8 mouse cellular contexts compared by ENCODE assay signal in the genomic region with DNA sequence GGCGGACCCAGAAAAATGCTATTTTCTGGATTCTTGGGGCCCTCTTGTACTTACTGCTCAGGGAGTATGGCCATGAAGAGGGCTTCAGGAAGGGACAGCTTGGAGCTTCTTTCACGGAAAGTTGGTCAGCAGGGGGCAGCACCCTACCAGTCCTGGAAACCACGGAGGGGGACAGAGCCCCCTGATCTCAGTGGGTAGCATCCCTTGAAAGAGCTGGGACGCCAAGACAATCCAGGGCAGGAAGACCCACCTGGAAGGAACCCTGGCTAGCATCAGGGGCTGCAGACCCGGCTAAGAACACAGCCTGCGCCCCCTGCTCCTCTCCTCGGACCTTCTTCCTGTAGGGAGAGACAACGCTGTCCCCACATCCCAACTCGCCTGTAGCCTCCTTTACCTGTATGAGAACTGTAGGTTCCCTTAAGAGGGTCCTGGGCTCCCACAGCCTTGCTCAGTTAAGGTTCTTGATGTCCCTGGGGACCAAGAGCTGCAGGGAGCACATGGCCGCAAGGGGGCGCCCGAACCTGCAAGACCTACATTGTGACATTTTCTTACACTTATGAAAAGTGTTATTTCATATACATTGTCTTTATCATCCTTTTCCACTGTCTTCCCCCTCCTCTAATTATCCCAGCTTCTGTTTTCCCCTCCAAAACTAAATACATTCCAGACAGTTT. TPM values are rescaled to one million over a fixed set of nuclear protein-coding genes. Genes with fewer than 3 reads are reported as not detected.
DNase-seq lines count a peak whose midpoint lies in the region; ATAC-seq and TF ChIP-seq lines count a peak whose summit lies in the region.

No protein-coding gene starts in this region.

- no peak overlapping the region for H3K9ac ChIP-seq in intestine, postnatal 0 days (ENCODE audit: low read depth, low read length)
- peak overlapping the region; percentile 22; the same call in 1 of the 2 replicates for H3K9ac ChIP-seq in midbrain, embryonic 11.5 days (ENCODE audit: low read length)

- H3K27ac ChIP-seq in intestine, postnatal 0 days (ENCODE audit: low read depth, low read length): no peak overlapping the region
- no peak overlapping the region for H3K27ac ChIP-seq in midbrain, embryonic 11.5 days (ENCODE audit: low read depth, low read length)

- no peaks in the 10 kb centered on the region for H3K9me3 ChIP-seq in intestine, postnatal 0 days (ENCODE audit: control insufficient read depth)
- no peaks in the 10 kb centered on the region for H3K9me3 ChIP-seq in midbrain, embryonic 11.5 days (ENCODE audit: control insufficient read depth, low read length)

- H3K27me3 ChIP-seq in intestine, postnatal 0 days (replicated peaks; ENCODE audit: control insufficient read depth, insufficient read depth, low read length): no peaks in the 10 kb centered on the region
- H3K27me3 ChIP-seq in midbrain, embryonic 11.5 days (ENCODE audit: control insufficient read depth, insufficient read depth, low read length): no peaks in the 10 kb centered on the region

- TF ChIP-seq CTCF in intestine, postnatal 0 days (IDR thresholded peaks at IDR 0.05; ENCODE audit: low read depth): peak; percentile 82

- H3K4me3 ChIP-seq in intestine, postnatal 0 days (ENCODE audit: low read depth, low read length): peak overlapping the region; percentile 16; the same call in 1 of the 2 replicates
- 0 out of 2 replicates have a peak overlapping the region, but pooled peaks have one; percentile 3 for H3K4me3 ChIP-seq in midbrain, embryonic 11.5 days (ENCODE audit: low read depth, low read length)

- peak; percentile 70 for DNase-seq in adrenal gland, adult 8-10 months
- DNase-seq in embryo, embryonic 11.5 days (ENCODE audit: low read depth, low spot score): peak; percentile 72
- DNase-seq in left cerebral cortex, postnatal 36 days (ENCODE audit: low spot score in 2 of 2): peak; percentile 82 to 84
- DNase-seq in midbrain, embryonic 11.5 days (ENCODE audit: low spot score, missing footprints): peak; percentile 99
- DNase-seq in right cerebral cortex, postnatal 4 days: peak; percentile 98
- DNase-seq in yolk sac, embryonic 10.5 days (ENCODE audit: low spot score): peak; percentile 59

- H3K4me1 ChIP-seq in intestine, postnatal 0 days (replicated peaks; ENCODE audit: control insufficient read depth, insufficient read depth, low read length): 0 out of 2 replicates have a peak, but pooled peaks cover 3% of the 10 kb centered on the region
- peaks cover 12% of the 10 kb centered on the region for H3K4me1 ChIP-seq in midbrain, embryonic 11.5 days (ENCODE audit: control insufficient read depth, insufficient read depth, low read length)

- intact Hi-C loops in left cerebral cortex, postnatal 36 days (cut with DNase I): loop anchor here (1.0 to 10.0 kb wide), 4 partner anchors 221 to 413 kb away; partner anchors contain the start of gene Antxr1

- no peaks in the 10 kb centered on the region for H3K36me3 ChIP-seq in intestine, postnatal 0 days (ENCODE audit: control insufficient read depth, insufficient read depth)
- no peaks in the 10 kb centered on the region for H3K36me3 ChIP-seq in midbrain, embryonic 11.5 days (ENCODE audit: control insufficient read depth, insufficient read depth, low read length)

- ATAC-seq in granulocyte monocyte progenitor cell, adult 5-6 weeks (replicated peaks; ENCODE audit: poor library complexity, severe bottlenecking): peak; percentile 71
- ATAC-seq in intestine, postnatal 0 days: peak; percentile 55
- ATAC-seq in midbrain, embryonic 11.5 days (ENCODE audit: low FRiP score): peak; percentile 70; the same call in 1 of the 2 replicates

- peak overlapping the region; percentile 64 for H3K4me2 ChIP-seq in intestine, postnatal 0 days (replicated peaks; ENCODE audit: low read depth)
- H3K4me2 ChIP-seq in midbrain, embryonic 11.5 days: peak overlapping the region; percentile 34

- WGBS in intestine, postnatal 0 days: 7% methylated on average over 11 of the region's 12 CpGs
- WGBS in midbrain, embryonic 11.5 days: 11% methylated on average over 12 of the region's 12 CpGs

RNA-seq across cellular contexts. Expression of gene D6Ertd527e, which starts 3.1 kb away (rescaled TPM):
- under 1 TPM in 2 of 4 experiments, not detected in 2; 0.22 to 0.24 TPM for total RNA-seq in adrenal gland, adult 8-10 months (2022)
- total RNA-seq in granulocyte monocyte progenitor cell, adult 5-6 weeks (2014; fragmentation: Nextera tagmentation): not detected in 2 replicates
- not detected in 2 replicates for total RNA-seq in granulocyte monocyte progenitor cell, adult 5-6 weeks (2017)
- 0.18 and 0.25 TPM in 2 replicates for polyA plus RNA-seq in intestine, postnatal 0 days (2015; fragmentation: Nextera tagmentation; extraction: Ambion mirVana)
- total RNA-seq in left cerebral cortex, postnatal 36 days (2021): not detected
- 0.19 TPM in 1 of 2 replicates, not detected in the other for polyA plus RNA-seq in midbrain, embryonic 11.5 days (2014; fragmentation: Nextera tagmentation; extraction: Ambion mirVana)

RNA-seq across cellular contexts. Expression of gene Gfpt1, which starts 58.8 kb away (rescaled TPM):
- 10 to 100 TPM; 53.2 to 62.5 (median 55.0) TPM for total RNA-seq in adrenal gland, adult 8-10 months (2022)
- total RNA-seq in granulocyte monocyte progenitor cell, adult 5-6 weeks (2014; fragmentation: Nextera tagmentation): 17.9 and 23.4 TPM in 2 replicates
- 22.4 and 26.8 TPM in 2 replicates for total RNA-seq in granulocyte monocyte progenitor cell, adult 5-6 weeks (2017)
- polyA plus RNA-seq in intestine, postnatal 0 days (2015; fragmentation: Nextera tagmentation; extraction: Ambion mirVana): 17.5 and 18.8 TPM in 2 replicates
- 10 to 100 TPM; 48.1 to 52.9 TPM for total RNA-seq in left cerebral cortex, postnatal 36 days (2021)
- 14.1 and 14.2 TPM in 2 replicates for polyA plus RNA-seq in midbrain, embryonic 11.5 days (2014; fragmentation: Nextera tagmentation; extraction: Ambion mirVana)
